Mouse (Mus musculus) yolk sac, embryonic 10.5 days (tissue): ENCODE measurements at regions not wholly inside any gene's neighbourhood (a gene's known extent, or its start where the extent isn't known, plus 50 kb on each side); places are given as distances from the start of the nearest gene placed in this dataset.

Experiments used
- DNase-seq: peaks from one replicate; pipeline ENCODE4 v3.0.0-alpha.2; 2017; ENCODE audit warnings: low spot score

DNA sequence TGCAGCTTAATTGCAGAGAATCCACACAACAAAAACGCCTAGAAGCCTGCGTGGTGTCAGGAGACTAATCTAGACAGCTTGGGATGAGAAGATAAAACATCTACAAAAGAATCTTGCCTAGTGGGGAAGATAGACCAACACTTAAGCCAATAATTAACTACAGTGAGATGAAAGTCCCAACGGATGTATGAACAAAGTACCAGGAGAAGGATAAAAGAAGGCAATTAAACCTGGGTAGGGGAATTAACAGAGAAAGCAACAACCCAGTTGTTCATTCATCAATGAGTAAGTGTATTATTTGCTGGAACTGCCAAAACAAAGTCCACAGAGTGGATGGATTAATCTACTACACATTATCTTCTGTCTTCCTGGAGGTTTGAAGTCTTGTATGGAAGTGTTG, 99.8 kb downstream of the Olfm4 start:
- DNase-seq = no peak

DNA sequence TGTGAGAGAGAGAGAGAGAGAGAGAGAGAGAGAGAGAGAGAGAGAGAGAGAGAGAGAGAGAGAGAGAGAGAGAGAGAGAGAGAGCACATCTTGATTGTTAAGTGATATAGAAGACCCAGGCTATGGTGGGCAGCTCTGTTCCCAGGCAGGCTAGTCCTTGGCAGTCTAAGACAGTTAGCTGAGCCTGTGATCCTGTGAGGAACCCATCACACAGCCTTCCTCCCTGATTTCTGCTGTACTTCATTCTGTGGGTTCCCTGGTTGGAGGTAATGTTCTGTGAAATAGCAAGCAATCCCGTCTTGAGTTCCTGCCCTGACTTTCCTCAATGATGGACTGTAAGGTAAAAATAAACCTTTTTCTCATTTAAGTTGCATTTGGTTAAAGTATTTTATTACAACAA, 113.4 kb downstream of the Olfm4 start:
- no peak for DNase-seq

DNA sequence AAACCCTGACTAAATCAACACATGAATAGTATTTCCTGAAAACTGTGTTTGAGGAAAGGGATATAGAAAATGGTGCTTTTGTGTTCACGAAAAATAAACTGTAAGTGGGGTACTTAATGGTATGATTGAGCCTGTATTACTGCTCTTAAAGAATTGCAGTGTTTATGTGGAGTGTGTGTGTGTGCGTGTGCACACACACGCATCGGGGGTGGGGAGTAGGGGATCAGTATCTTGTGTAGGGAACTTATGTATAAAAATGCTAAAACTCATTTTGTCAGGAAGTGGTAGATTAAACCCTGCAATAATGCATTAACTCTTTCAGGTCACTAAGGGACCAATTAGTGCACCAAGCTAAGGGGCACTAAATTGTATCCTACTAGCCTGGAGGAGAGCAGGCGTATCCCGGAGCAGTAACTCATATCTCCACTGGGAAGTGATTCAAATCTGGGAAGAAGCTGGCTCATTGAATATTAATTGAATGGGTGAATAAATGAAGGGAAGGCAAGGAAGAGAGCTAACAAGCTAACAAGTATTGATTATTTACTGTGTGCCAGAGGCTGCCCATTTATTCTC, 129.3 kb downstream of the Olfm4 start:
- DNase-seq = no peak

DNA sequence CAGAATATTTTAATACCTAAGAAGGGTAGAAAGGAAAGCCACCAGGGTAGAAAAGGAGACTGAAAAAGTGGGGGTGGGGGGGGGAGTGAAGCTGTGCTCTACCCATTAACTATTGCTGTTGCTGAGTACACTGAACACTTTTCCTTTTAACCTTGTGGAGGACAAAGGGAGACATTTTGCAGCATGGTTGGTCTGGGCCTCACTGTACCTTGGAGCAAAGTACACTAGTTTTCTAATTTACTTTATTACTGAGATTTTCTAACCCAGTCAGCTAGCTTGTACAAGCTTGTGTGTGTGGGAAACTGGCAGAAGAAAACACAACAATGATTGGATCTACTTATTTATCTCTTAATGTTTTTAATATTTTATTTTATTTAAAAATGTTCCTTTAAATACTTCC, 130.4 kb downstream of the Olfm4 start:
- no peak for DNase-seq

DNA sequence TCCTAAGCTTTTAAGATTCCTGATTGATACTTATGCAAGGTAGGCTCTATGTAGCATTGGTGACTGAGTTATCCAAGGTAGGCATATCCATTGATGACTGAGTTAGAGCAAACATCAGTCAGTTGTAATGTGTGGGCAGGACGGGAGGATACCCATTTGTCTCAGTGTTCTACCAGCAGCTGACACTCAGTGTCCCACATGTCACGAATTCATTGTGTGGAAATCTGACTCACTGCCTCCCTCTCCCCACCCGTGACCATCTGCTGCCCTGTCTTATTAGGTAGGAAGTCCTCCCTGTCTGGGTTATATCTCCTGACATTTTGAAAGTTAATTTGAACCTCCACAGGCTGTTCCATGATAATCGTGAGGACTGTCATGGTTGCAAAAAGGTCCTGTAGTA, 141.3 kb downstream of the Olfm4 start:
- no peak for DNase-seq

DNA sequence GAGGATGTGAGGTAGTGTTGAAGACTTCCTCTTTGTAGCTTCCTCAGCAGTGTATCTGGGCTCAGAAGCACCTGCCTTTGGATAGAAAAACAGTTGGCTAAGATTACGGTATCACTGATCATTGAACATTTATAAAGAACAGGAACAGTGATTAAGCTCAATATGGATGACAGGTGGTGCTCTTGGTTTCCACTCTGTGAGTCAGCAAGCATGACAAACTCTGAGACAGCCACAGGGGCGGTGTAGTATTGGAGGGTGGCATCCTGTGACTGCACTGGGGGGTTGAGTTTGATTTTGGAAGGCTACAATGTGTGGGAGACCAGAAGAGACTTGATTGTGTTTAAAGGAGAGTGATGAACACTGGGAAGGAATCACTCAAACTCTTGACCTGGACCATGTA, 144.3 kb downstream of the Olfm4 start:
- no peak for DNase-seq

DNA sequence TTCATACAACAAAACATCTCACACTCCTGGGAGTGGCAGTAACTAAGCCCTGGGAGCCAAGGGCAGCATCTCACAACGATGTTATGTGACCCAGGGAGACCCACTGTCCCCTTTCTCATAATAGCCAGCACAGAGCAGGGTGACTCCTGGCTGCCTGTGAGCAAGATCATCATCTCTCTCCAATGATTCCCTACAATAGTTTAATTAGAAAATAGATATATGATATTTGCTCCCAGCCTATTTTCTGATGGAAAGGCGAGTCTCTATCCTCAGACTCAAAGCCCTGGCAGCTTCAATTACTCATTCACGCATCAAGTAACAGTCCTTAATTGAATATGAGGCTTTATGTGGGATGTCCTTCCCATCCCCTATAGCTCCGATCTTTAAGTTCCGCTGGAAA, 153.7 kb downstream of the Olfm4 start:
- no peak for DNase-seq

DNA sequence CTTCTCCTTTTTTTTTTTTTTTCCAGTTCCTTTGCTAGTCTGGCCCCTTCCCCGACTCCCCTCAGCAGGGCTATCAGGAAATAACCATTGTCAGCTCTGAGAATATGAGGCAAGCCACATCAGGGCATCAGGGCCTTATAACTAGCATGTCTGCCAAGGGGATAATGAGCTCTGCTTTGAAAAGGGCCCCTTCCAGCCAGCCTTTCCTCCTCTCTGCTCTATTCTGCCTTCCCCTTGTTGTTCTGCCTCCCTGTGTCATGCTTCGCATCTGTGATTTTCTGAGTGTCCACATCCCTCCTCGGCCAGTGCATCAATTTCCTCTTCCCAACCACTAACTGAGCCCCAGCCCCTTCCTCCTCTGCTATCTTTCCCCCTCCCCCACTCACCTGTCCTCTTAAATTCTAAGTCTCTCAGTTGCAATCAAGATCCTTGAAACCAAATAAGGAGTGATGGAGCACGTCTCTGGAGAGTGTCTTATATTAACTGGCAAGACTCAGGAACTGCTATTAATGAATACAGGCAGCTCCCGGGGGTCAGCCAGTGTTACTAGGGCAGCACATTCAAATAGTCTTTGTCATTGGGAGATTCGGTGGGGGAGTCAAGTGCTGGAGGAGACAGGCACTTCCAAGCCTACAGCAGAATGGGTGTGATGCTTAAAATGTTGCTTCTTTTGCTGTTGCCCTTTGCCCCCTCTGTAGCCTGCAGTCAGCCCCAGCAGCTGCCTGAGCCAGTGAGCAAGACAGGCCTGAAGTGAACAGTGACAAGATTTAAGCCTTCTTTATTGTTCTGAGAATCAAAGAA, 155.3 kb downstream of the Olfm4 start:
- peak; percentile 3 for DNase-seq

DNA sequence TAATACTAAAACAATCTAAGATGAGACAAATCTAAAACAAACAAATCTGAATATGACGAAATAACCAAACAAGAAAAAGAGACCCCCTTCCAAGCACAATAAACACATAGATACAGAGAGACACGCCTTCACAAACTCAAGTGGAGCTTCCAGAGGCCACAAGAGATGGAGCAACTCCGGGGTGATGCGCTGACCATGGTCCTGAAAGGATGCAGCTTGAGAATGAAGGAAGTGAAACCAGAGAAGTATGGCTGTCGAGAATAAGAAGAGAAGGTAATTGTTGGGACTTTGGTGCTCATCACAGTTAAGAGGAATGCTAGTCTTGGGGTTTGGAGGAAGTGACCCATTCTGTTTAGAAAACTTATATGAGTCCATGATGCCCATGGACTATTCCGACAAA, 173.1 kb downstream of the Olfm4 start:
- peak; percentile 16 for DNase-seq

DNA sequence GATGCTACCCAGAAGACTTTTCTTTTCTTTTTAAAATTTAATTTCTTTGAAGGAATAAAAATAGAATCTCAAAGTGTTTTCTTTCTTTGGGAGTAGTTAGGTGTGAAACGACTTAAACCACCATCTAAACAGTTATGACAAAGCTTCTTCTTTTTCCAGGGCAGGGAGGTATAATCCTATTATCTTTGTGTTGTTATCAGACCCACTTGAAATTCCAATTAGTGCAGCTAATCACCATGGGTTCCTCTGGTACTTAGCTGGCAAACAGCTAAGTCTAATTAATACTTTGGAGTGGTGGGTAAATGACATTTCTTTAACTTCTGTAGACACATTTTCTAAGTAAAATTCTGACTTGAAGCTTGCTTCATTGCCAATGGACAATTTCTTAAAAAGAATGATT, 185.3 kb downstream of the Olfm4 start:
- no peak for DNase-seq

DNA sequence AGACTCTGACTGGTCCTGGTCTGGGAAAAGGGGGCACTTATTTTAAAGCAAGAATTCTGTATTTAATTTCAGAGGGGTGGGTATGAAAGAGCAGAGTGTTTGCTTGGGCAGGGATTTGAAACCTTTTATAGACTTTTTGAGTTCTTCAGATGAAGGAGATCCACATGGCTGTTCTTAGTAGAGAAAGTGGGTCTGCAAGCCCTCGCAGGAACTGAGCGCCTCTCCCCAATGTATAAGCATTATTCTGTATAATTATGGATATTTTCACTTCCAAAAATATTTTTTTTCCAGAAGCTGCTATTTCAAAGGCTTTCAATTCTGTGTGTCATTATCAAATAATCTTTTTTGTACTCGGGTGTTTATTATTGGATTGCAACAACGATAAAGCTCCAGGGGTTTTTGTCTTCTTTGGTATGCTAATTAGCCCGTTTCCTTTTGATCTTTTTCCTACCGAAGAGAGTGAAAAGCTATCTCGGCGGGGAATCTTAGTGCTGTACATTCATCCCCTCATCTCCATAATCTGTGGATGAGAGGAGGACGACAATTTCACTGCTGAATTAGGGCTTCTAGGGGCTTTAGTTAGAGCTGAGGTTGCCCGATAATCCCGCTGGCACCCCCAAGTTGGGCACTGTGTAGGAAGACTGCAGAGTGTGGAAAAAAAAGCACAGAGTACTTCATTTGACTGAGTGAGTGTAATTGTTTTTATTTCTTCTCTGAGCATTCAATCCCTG, 186.7 kb downstream of the Olfm4 start:
- no peak for DNase-seq

DNA sequence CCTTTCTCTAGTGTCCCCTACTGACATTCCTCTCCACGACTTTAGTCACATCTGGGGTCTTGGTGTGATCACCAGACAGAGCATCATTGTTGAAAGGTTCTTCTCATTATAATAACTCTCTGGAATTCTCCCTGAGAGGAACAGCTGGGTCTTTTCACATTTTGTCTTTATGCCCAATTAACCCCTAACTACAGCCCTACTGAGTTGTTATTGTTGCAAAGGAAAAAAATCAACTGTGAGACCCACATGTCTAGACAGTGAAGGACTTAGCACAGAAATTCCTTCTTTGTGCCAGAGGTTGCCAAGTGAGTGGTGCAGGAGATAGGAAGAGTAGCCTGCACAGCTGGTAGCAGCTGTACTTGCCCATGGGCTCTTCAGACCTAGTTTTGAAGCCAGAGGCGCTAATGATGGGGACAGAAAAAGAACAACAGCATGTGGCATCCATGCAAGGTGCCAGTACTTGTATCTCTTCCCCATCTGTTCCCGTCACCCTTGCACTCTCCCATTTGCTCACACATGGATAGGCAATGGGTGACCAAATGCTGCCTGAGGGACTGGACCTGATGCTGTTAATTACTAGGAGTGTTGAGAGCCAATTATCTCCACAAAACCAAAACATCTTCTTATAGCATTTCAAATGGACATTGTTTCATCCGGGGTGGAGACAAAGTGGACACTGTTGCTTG, 189.1 kb downstream of the Olfm4 start:
- DNase-seq = no peak

DNA sequence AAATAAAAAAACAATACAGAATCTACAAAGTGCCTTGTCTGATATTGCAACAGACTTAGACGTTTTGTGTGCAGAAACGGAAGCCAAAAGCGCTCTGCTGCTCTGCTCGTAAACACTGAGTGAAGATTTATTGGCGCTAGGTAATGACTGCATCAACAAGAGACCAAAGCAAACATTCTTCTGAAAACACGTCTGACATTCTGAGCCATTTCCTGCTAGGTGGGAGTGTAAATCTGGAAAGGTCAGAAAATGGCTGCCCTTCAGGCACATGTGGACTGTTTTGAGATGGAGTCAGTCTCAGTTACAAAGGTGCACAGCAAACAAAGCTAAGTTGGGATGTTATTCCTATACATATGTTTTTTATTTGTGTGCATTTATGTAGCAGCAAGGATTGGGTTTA, 192.6 kb downstream of the Olfm4 start:
- DNase-seq = no peak

DNA sequence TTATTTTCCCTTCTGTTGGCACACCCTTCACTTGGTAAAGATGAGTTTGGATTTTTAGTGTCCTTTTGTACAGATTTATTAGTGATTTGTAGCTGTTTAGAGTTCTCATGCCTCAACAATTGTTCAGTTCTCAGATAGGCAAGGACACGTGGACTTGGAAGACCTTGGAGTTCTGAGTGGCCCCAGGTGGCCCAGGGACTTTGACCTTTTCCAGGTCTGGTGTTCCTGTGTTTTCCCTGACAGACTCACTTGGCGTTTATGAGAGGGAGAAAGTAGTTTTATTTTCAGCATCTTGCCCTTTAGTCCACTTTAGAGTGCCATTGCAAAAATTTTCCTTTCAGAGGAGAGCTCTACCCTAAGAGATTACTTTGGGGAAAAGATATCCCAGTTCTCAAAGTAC, 211.2 kb downstream of the Olfm4 start:
- DNase-seq = no peak

DNA sequence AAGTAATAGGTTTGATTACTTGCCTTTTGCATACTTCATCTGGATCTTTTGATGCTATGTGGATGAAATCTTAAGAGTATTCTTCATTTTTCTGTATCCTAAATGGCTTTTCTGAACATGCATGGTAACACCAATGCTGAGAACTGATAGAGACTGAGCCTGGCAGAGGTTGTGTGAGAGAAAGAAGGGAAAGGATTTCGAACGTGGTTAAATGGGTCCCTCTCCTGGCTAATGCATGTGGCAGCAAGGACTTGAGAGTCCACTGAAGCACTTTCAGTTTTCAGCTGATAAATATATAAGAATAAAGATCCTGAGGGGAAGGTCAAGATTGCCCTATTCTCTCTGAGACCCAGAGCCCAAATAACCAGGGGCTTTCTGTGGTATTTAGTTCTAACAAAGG, 229.0 kb downstream of the Olfm4 start:
- no peak for DNase-seq

DNA sequence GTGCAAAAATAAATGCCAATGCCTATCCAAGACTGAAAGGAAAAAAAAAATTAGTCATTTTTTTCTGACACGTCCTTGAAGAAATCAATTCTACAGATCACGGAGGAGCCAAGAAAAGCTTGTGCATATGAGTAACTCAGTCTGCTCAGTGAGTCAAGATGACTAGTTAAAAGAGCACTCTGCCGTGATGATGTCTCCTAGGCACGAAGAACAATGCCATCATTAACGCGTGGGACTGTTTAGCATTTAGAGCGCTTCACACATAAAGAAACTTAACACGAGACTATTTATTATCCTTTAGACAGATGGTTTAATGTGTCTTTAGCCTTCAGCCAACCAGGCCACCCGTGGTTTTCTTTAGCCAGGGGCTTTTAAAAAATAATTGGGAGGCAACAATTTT, 229.8 kb downstream of the Olfm4 start:
- no peak for DNase-seq

DNA sequence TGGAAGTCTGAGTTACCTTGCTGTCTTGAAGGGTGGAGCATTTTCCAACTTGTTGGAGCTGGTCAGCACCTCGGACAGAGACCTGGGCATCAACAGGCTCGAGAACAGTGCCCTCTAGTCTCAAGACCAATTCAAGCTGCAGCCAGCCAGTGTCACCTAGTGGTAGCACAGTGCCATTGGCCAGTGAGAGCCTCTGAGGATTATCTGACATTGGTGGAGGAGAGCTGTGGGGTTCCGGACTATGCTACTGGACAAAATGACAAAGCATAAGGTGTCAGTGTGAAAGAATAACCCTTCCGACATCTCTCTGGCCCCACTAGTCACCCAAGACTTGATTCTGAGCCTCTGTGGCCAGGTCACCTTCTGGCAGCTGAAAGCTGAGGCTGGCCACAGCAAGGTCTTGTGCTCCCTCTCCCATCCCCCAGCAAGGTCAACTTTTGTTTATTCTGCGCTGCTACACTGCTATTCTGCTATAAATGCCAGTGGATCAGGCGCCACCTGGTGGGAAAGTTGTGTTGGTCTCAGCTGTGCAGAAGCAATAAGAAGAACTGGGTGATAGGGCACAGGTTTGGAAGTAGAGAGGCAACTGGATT, 232.2 kb downstream of the Olfm4 start:
- peak; percentile 53 for DNase-seq

DNA sequence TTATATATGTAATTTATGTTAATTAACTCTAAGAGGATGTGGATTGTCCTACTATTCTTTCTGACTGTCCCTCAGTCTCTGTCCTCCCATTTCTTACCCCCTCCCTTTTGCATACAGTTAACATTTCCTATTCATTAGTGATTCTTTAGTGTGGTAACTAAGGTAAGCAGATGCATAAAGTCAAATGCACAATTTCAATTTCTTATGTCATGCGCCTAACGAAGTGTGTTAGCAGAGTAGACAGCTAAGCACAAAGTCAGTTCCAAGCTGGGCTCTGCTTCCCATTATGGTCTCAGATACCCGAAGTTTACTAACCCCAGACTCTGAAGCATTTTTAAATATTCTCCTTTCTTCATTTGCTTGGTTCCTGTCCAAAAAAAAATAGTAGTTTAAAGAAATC, 248.2 kb downstream of the Olfm4 start:
- DNase-seq = no peak

DNA sequence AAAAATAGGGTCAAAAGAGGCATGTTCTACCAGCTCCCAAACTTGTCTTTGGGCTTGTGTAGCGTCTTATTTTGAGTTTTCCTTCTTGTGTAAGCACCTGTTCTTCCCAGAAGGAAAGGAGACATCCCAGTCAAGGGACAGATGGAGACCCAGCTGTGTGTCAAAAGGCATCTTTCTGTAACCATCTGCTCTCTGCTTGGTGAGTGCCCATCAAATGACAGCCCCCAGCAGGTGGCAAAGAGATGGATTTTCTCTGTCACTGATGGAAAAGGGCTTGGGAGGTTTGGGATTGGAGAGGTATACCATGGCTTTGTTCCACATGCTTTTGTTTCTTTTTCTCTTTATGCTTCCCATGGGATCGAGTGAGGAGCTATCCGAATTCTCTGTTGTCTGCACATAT, 249.1 kb downstream of the Olfm4 start:
- no peak for DNase-seq

DNA sequence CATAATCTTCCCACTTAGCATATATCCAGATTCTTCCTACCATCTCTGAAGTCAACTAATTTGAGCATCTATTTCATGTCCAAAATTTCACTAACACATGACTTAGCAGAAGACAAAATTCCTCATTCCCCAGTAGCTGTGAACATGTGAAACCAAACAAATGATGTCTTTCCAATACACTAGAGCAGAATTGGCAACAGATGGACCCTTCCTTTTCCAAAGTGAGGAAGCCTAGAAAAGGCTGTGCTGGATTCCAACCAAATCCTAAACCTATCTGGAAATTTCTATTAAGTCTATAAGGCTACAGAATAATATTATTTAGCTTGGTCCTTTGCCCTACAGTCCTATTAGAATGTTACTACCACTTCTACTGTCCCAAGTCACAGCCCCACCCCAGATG, 253.3 kb downstream of the Olfm4 start:
- no peak for DNase-seq

DNA sequence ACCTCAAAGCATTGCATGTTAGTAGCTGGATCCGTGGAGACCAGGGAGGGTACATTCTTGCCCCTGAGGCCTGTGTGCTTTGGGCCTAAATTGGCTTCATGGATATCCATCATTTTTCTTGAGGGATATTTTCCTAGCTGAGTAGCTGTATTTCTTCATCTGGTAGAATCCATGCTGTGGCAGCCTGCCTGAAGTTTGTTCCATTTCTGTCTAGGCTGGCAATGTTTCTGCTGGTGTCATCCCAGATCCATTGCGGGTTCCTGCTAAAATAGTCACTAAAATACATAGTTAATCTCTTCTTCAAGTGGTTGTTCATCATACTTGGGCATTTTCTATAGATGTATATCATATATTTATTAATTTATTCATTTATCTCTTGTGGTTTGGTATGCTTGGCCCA, 253.7 kb downstream of the Olfm4 start:
- no peak for DNase-seq

DNA sequence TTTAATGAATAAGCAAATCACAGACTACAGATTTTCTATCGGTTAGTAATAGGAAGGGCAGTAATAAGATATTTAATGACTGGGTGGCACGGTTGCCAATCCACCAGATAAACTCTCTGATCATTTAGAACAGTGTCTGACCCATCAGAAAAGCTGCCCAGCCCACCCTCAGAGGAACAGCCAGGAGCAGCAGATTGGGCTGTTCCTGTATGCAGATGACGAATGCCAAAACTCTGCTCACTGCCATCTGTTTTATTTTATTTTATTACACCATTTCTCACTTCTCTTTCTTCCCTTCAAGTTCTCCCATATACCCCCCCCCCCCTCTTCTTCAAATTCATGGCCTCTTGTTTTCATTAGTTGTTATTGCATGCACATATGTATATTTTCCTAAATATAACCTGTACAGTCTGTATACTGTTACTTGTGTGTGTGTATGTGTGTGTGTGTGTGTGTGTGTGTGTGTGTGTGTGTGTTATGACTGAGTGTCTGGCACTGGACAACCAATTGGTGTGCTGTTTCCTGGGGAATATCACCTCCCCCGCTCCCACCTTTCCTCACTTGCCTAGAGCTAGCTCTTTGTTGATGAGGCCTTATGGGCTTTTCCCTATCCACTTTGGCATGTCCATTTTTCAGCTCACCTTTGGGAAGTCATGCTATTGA, 260.9 kb downstream of the Olfm4 start:
- no peak for DNase-seq
